Comparison of ENCODE assay signal across 19 mouse cellular contexts in genomic region chr2:4566260-4566955, GRCm38 (mm10).
DNase-seq lines count a peak whose midpoint lies in the region; ATAC-seq and TF ChIP-seq lines count a peak whose summit lies in the region.
"Had no signal": no experiment of that assay in that cellular context is flagged by ENCODE, and none has a peak within 500 bp of the region (broad histone marks: within the 10 kb centered on the region; RNA-seq: fewer than 3 reads in every experiment).

No protein-coding gene starts in this region.

- H3K4me3 ChIP-seq in heart, adult 2 months = no peak overlapping the region
- H3K4me3 ChIP-seq in heart, embryonic 12.5 days = no peak overlapping the region
- H3K4me3 ChIP-seq in lung, embryonic 14.5 days (ENCODE audit: low read depth, low read length) = no peak overlapping the region
- H3K4me3 ChIP-seq in liver, embryonic 13.5 days (replicated peaks) = no peak overlapping the region
- no peak overlapping the region for H3K4me3 ChIP-seq in midbrain, embryonic 14.5 days (replicated peaks; ENCODE audit: low read depth, low read length)
- H3K4me3 ChIP-seq: forebrain, embryonic 12.5 days; heart, embryonic 10.5 days; limb, embryonic 15.5 days; midbrain, embryonic 12.5 days had no signal

- no peaks in the 10 kb centered on the region for H3K27me3 ChIP-seq in heart, adult 2 months (ENCODE audit: control insufficient read depth, insufficient read depth, low read length)
- no peaks in the 10 kb centered on the region for H3K27me3 ChIP-seq in heart, embryonic 12.5 days (replicated peaks)
- no peaks in the 10 kb centered on the region for H3K27me3 ChIP-seq in lung, embryonic 14.5 days (ENCODE audit: insufficient read depth, low read length)
- H3K27me3 ChIP-seq in liver, embryonic 13.5 days = no peaks in the 10 kb centered on the region
- H3K27me3 ChIP-seq in midbrain, embryonic 14.5 days (ENCODE audit: control insufficient read depth, insufficient read depth, low read length) = no peaks in the 10 kb centered on the region
- H3K27me3 ChIP-seq: forebrain, embryonic 12.5 days; limb, embryonic 15.5 days; midbrain, embryonic 12.5 days had no signal

- H3K27ac ChIP-seq in heart, adult 2 months = peak overlapping the region; percentile 13; the same call in 1 of the 2 replicates
- no peak overlapping the region for H3K27ac ChIP-seq in heart, embryonic 12.5 days (ENCODE audit: poor library complexity, severe bottlenecking)
- peak overlapping the region; percentile 76 for H3K27ac ChIP-seq in lung, embryonic 14.5 days (ENCODE audit: low read depth)
- peak overlapping the region; percentile 53 for H3K27ac ChIP-seq in liver, embryonic 13.5 days
- no peak overlapping the region for H3K27ac ChIP-seq in midbrain, embryonic 14.5 days (replicated peaks; ENCODE audit: low read depth, low read length)
- H3K27ac ChIP-seq: forebrain, embryonic 12.5 days; heart, embryonic 10.5 days; limb, embryonic 15.5 days; midbrain, embryonic 12.5 days had no signal

- no peak for ATAC-seq in heart, embryonic 12.5 days (ENCODE audit: insufficient number of reproducible peaks, low FRiP score)
- ATAC-seq in lung, embryonic 14.5 days (ENCODE audit: insufficient read depth) = 0 out of 2 replicates have a peak, but pooled peaks have one; percentile 5
- no peak for ATAC-seq in liver, embryonic 13.5 days (ENCODE audit: low read depth)
- ATAC-seq in megakaryocyte, adult 5-6 weeks (ENCODE audit: poor library complexity, severe bottlenecking) = 0 out of 2 replicates have a peak, but pooled peaks have one; percentile 4
- no peak for ATAC-seq in midbrain, embryonic 14.5 days (ENCODE audit: low FRiP score, low TSS enrichment)
- ATAC-seq: hindbrain, embryonic 16.5 days had no signal

- no peak overlapping the region for H3K9ac ChIP-seq in heart, adult 2 months (ENCODE audit: low read depth, low read length)
- H3K9ac ChIP-seq in heart, embryonic 12.5 days = no peak overlapping the region
- no peak overlapping the region for H3K9ac ChIP-seq in lung, embryonic 14.5 days
- H3K9ac ChIP-seq in liver, embryonic 13.5 days = no peak overlapping the region; the same call in 1 of the 2 replicates
- no peak overlapping the region for H3K9ac ChIP-seq in midbrain, embryonic 14.5 days (replicated peaks; ENCODE audit: low read length)
- H3K9ac ChIP-seq: forebrain, embryonic 12.5 days; limb, embryonic 15.5 days; midbrain, embryonic 12.5 days had no signal

- H3K79me2 ChIP-seq in heart, adult 2 months (replicated peaks; ENCODE audit: control insufficient read depth, insufficient read depth, low read length) = peaks cover 2% of the 10 kb centered on the region; the same call in 1 of the 2 replicates

- peaks cover 37% of the 10 kb centered on the region for H3K36me3 ChIP-seq in heart, adult 2 months (ENCODE audit: control insufficient read depth, insufficient read depth, low read length)
- peaks cover 29% of the 10 kb centered on the region for H3K36me3 ChIP-seq in heart, embryonic 12.5 days
- peaks cover 59% of the 10 kb centered on the region for H3K36me3 ChIP-seq in lung, embryonic 14.5 days (ENCODE audit: insufficient read depth)
- peaks cover 98% of the 10 kb centered on the region for H3K36me3 ChIP-seq in liver, embryonic 13.5 days
- H3K36me3 ChIP-seq in midbrain, embryonic 14.5 days (ENCODE audit: control insufficient read depth, insufficient read depth, low read length) = peaks cover 30% of the 10 kb centered on the region

- no peak for TF ChIP-seq CTCF in heart, adult 2 months (IDR thresholded peaks at IDR 0.05)
- no peak for TF ChIP-seq CTCF in lung, embryonic 14.5 days (IDR thresholded peaks at IDR 0.05; ENCODE audit: low read depth)

- TF ChIP-seq EP300 in heart, adult 2 months (IDR thresholded peaks at IDR 0.05; ENCODE audit: insufficient read depth, low read depth, low read length) = no peak

- WGBS in heart, adult 2 months = 83% methylated on average over 4 of the region's 4 CpGs
- WGBS in heart, embryonic 12.5 days = 87% methylated on average over 4 of the region's 4 CpGs
- 67% methylated on average over 4 of the region's 4 CpGs for WGBS in lung, embryonic 14.5 days
- WGBS in liver, embryonic 13.5 days (ENCODE audit: insufficient replicate concordance) = 85% methylated on average over 4 of the region's 4 CpGs
- WGBS in midbrain, embryonic 14.5 days = 94% methylated on average over 4 of the region's 4 CpGs

- no peak overlapping the region for H3K4me2 ChIP-seq in heart, embryonic 12.5 days
- H3K4me2 ChIP-seq in lung, embryonic 14.5 days = no peak overlapping the region
- H3K4me2 ChIP-seq in liver, embryonic 13.5 days = no peak overlapping the region
- no peak overlapping the region for H3K4me2 ChIP-seq in midbrain, embryonic 14.5 days (ENCODE audit: low read length)
- H3K4me2 ChIP-seq: forebrain, embryonic 12.5 days; limb, embryonic 15.5 days; midbrain, embryonic 12.5 days had no signal

- DNase-seq in heart, adult 2 months = no peak
- no peak for DNase-seq in lung, embryonic 14.5 days
- DNase-seq in lung, postnatal 14 days = no peak
- no peak for DNase-seq in liver, embryonic 13.5 days
- DNase-seq in cerebellum, adult 9-10 months = no peak
- no peak for DNase-seq in midbrain, embryonic 14.5 days
- DNase-seq: adrenal gland, postnatal 10 days; cerebellum, adult 2 months; gastrocnemius, postnatal 14 days; heart, postnatal 4 days; kidney, adult 11 months; kidney, postnatal 25 days had no signal

- intact Hi-C loops in heart, adult 2 months (cut with DNase I) = no loop called here

- TF ChIP-seq POLR2A in heart, adult 2 months (IDR thresholded peaks at IDR 0.05; ENCODE audit: insufficient read depth, low read depth, low read length) = no peak

- H3K4me1 ChIP-seq in heart, adult 2 months (ENCODE audit: control insufficient read depth, insufficient read depth, low read length) = peaks cover 20% of the 10 kb centered on the region
- peaks cover 54% of the 10 kb centered on the region for H3K4me1 ChIP-seq in heart, embryonic 12.5 days (replicated peaks)
- peaks cover 23% of the 10 kb centered on the region for H3K4me1 ChIP-seq in lung, embryonic 14.5 days (ENCODE audit: insufficient read depth)
- peaks cover 99% of the 10 kb centered on the region for H3K4me1 ChIP-seq in liver, embryonic 13.5 days (replicated peaks)
- H3K4me1 ChIP-seq in midbrain, embryonic 14.5 days (ENCODE audit: control insufficient read depth, insufficient read depth, low read length) = peaks cover 5% of the 10 kb centered on the region; the same call in 1 of the 2 replicates

- H3K9me3 ChIP-seq in heart, embryonic 12.5 days (replicated peaks) = no peaks in the 10 kb centered on the region
- no peaks in the 10 kb centered on the region for H3K9me3 ChIP-seq in lung, embryonic 14.5 days (ENCODE audit: low read depth, low read length)
- no peaks in the 10 kb centered on the region for H3K9me3 ChIP-seq in liver, embryonic 13.5 days (replicated peaks)
- H3K9me3 ChIP-seq in midbrain, embryonic 14.5 days (ENCODE audit: control insufficient read depth, low read length) = no peaks in the 10 kb centered on the region
- H3K9me3 ChIP-seq: forebrain, embryonic 12.5 days; heart, embryonic 10.5 days; limb, embryonic 15.5 days; midbrain, embryonic 12.5 days had no signal

Comparison
In these comparisons a context has a peak if more than half of its experiments do, and no peak if none do; other contexts are left out.
1. H3K27ac ChIP-seq: peak in heart, adult 2 months (single experiment), lung, embryonic 14.5 days (single experiment) and liver, embryonic 13.5 days (single experiment); none in heart, embryonic 12.5 days (single experiment) and midbrain, embryonic 14.5 days (single experiment).
2. ATAC-seq: peak in lung, embryonic 14.5 days (single experiment) and megakaryocyte, adult 5-6 weeks (single experiment); none in heart, embryonic 12.5 days (single experiment), liver, embryonic 13.5 days (single experiment) and midbrain, embryonic 14.5 days (single experiment).